Mouse (Mus musculus): Measurements from ENCODE around the gene Itga1. TPM values are rescaled to one million over a fixed set of nuclear protein-coding genes. Genes with fewer than 3 reads are reported as not detected.

Gene Itga1
- total and polyA plus RNA-seq, 3 experiments = not detected

DNA sequence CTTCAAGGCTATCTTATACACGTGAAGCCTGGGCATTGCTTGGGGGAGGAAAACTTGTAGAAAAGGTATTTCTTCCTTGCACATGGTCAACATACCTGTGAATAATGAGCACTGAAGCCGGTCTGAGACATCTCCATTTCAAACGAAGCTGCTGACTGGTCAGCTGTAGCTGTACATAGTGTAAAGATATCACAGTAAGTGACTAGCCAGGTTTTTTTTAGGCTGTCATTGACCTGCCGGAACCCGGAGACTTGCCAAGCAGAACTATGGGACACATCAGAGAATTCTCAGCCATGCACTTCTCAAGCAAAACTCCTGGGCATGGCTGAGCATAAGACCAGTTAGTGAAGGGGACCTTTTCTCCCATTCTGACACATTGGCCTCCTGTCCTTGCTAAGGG lies 99.6 kb downstream of the Itga1 start:
- no peaks in the 10 kb centered on the region for H3K9me3 ChIP-seq (replicated peaks; ENCODE audit: insufficient read depth, low read length)
- H3K4me1 ChIP-seq (ENCODE audit: control insufficient read depth in 1 of 2, insufficient read depth in 2 of 2, low read length in 2 of 2) = no peaks in the 10 kb centered on the region
- no peak overlapping the region for H3K9ac ChIP-seq (ENCODE audit: control insufficient read depth, low read depth, low read length, poor library complexity, severe bottlenecking)
- no peaks in the 10 kb centered on the region for H3K27me3 ChIP-seq (ENCODE audit: control insufficient read depth in 1 of 2, insufficient read depth in 2 of 2, low read length in 2 of 2)
- no peaks in the 10 kb centered on the region for H3K79me2 ChIP-seq (ENCODE audit: control insufficient read depth, insufficient read depth, low read length, poor library complexity)
- H3K36me3 ChIP-seq (ENCODE audit: control insufficient read depth in 1 of 2, insufficient read depth in 2 of 2, low read length in 2 of 2) = no peaks in the 10 kb centered on the region
- H3K27ac ChIP-seq (ENCODE audit: control insufficient read depth, low read depth, low read length) = no peak overlapping the region
- no peak overlapping the region for H3K4me3 ChIP-seq (ENCODE audit: control insufficient read depth in 1 of 2, insufficient read depth in 1 of 2, low read depth in 2 of 2, low read length in 2 of 2)
- no peak for DNase-seq (ENCODE audit: low read depth, low spot score)
- TF ChIP-seq GATA1 (IDR thresholded peaks at IDR 0.05; ENCODE audit: low read depth, low read length) = no peak
- no peak for TF ChIP-seq MAZ (IDR thresholded peaks at IDR 0.05; ENCODE audit: low read depth, low read length)
- no peak for TF ChIP-seq TBP (IDR thresholded peaks at IDR 0.05; ENCODE audit: low read depth, low read length)
- no peak for TF ChIP-seq BHLHE40 (IDR thresholded peaks at IDR 0.05; ENCODE audit: borderline replicate concordance, low read depth, low read length)
- no peak for TF ChIP-seq POLR2AphosphoS2 (IDR thresholded peaks at IDR 0.05; ENCODE audit: low read length)
- no peak for TF ChIP-seq ETS1 (IDR thresholded peaks at IDR 0.05; ENCODE audit: low read depth, low read length)
- TF ChIP-seq MXI1 (IDR thresholded peaks at IDR 0.05; ENCODE audit: low read depth, low read length) = no peak
- no peak for TF ChIP-seq RAD21 (IDR thresholded peaks at IDR 0.05; ENCODE audit: low read depth, low read length)
- TF ChIP-seq TCF12 (IDR thresholded peaks at IDR 0.05; ENCODE audit: low read depth, low read length) = no peak
- no peak for TF ChIP-seq ZC3H11A (IDR thresholded peaks at IDR 0.05; ENCODE audit: low read depth, low read length)
- TF ChIP-seq NELFE (IDR thresholded peaks at IDR 0.05; ENCODE audit: low read depth, low read length) = no peak
- TF ChIP-seq ZNF384 (IDR thresholded peaks at IDR 0.05; ENCODE audit: low read depth, low read length) = no peak
- TF ChIP-seq E2F4 (IDR thresholded peaks at IDR 0.05; ENCODE audit: borderline replicate concordance, low read depth, low read length) = no peak
- TF ChIP-seq SMC3 (IDR thresholded peaks at IDR 0.05; ENCODE audit: low read depth, low read length) = no peak
- TF ChIP-seq POLR2A (IDR thresholded peaks at IDR 0.05; ENCODE audit: control insufficient read depth in 1 of 2, insufficient read depth in 1 of 2, low read depth in 1 of 2, low read length in 2 of 2, poor library complexity in 1 of 2) = no peak

DNA sequence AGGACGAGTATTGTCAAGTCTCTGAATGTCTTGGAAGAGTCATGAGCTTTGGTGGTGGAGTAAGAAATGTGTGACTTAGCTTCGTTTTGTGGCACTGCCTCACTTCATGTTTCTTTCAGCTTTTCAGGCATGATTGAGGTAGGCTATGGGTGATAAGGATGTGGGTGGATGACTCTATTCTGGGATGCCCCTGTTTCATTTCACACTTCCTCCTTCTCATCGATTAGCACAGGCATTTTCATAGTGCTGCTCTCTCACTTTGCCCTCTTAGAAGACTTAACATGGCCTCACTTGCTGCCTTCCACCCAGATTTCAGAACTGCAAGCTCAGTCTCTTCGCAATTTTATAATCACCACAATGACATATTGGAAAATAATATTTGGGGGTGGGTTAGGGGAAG lies 102.2 kb downstream of the Itga1 start:
- Histone ChIP-seq H3K9me3 (replicated peaks; ENCODE audit: insufficient read depth, low read length) (no peaks in the 10 kb centered on the region), H3K79me2 (ENCODE audit: control insufficient read depth, insufficient read depth, low read length, poor library complexity) (no peaks in the 10 kb centered on the region), H3K4me3 (ENCODE audit: control insufficient read depth in 1 of 2, insufficient read depth in 1 of 2, low read depth in 2 of 2, low read length in 2 of 2) (no peak overlapping the region), H3K27ac (ENCODE audit: control insufficient read depth, low read depth, low read length) (no peak overlapping the region), H3K36me3 (ENCODE audit: control insufficient read depth in 1 of 2, insufficient read depth in 2 of 2, low read length in 2 of 2) (no peaks in the 10 kb centered on the region), H3K9ac (ENCODE audit: control insufficient read depth, low read depth, low read length, poor library complexity, severe bottlenecking) (no peak overlapping the region), H3K4me1 (ENCODE audit: control insufficient read depth in 1 of 2, insufficient read depth in 2 of 2, low read length in 2 of 2) (no peaks in the 10 kb centered on the region), H3K27me3 (ENCODE audit: control insufficient read depth in 1 of 2, insufficient read depth in 2 of 2, low read length in 2 of 2) (0 out of 4 replicates have a peak, but pooled peaks cover 0 to 1% of the 10 kb centered on the region in 2 experiments)
- no peak for TF ChIP-seq NRF1 (IDR thresholded peaks at IDR 0.05; ENCODE audit: insufficient read depth, low read depth, low read length, poor library complexity, severe bottlenecking)
- TF ChIP-seq NELFE (IDR thresholded peaks at IDR 0.05; ENCODE audit: low read depth, low read length) = no peak
- TF ChIP-seq MXI1 (IDR thresholded peaks at IDR 0.05; ENCODE audit: low read depth, low read length) = no peak
- TF ChIP-seq MEF2A (IDR thresholded peaks at IDR 0.05; ENCODE audit: extremely low read depth, insufficient replicate concordance, low read depth, low read length, poor library complexity, severe bottlenecking) = no peak
- no peak for TF ChIP-seq ETS1 (IDR thresholded peaks at IDR 0.05; ENCODE audit: low read depth, low read length)
- TF ChIP-seq ZNF384 (IDR thresholded peaks at IDR 0.05; ENCODE audit: low read depth, low read length) = no peak
- TF ChIP-seq SMC3 (IDR thresholded peaks at IDR 0.05; ENCODE audit: low read depth, low read length) = no peak
- no peak for TF ChIP-seq UBTF (IDR thresholded peaks at IDR 0.05; ENCODE audit: borderline replicate concordance, insufficient read depth, low read depth, low read length)
- no peak for TF ChIP-seq HCFC1 (IDR thresholded peaks at IDR 0.05; ENCODE audit: low read depth, low read length)
- DNase-seq (ENCODE audit: low read depth, low spot score) = no peak
